8 mouse cellular contexts compared by ENCODE assay signal in genomic region chr4:136179456-136179855, GRCm38 (mm10). TPM values are rescaled to one million over a fixed set of nuclear protein-coding genes. Genes with fewer than 3 reads are reported as not detected.
DNase-seq lines count a peak whose midpoint lies in the region; ATAC-seq and TF ChIP-seq lines count a peak whose summit lies in the region.

No protein-coding gene starts in this region.

- H3K4me1 ChIP-seq in kidney, embryonic 14.5 days (ENCODE audit: control insufficient read depth, insufficient read depth, low read length): peaks cover 32% of the 10 kb centered on the region
- peaks cover 15% of the 10 kb centered on the region for H3K4me1 ChIP-seq in bone marrow, adult 2 months (ENCODE audit: control insufficient read depth, insufficient read depth, low read length)
- H3K4me1 ChIP-seq in hindbrain, embryonic 15.5 days (replicated peaks): peaks cover 31% of the 10 kb centered on the region

- WGBS in kidney, embryonic 14.5 days: 92% methylated on average over 7 of the region's 7 CpGs
- 16% methylated on average over 7 of the region's 7 CpGs for WGBS in bone marrow, adult 2 months
- WGBS in hindbrain, embryonic 15.5 days: 92% methylated on average over 7 of the region's 7 CpGs

- TF ChIP-seq POLR2A in bone marrow, adult 2 months (IDR thresholded peaks at IDR 0.05; ENCODE audit: borderline replicate concordance, control insufficient read depth, low read depth, low read length): no peak

- no peak for ATAC-seq in kidney, embryonic 14.5 days (ENCODE audit: low FRiP score, low TSS enrichment)
- no peak for ATAC-seq in hindbrain, embryonic 15.5 days (ENCODE audit: low FRiP score, low read depth)

- no peak for TF ChIP-seq CTCF in bone marrow, adult 2 months (IDR thresholded peaks at IDR 0.05; ENCODE audit: control insufficient read depth, insufficient read depth, low read length)

- H3K4me3 ChIP-seq in kidney, embryonic 14.5 days (ENCODE audit: low read length): 0 out of 2 replicates have a peak overlapping the region, but pooled peaks have one; percentile 38
- no peak overlapping the region for H3K4me3 ChIP-seq in bone marrow, adult 2 months (replicated peaks; ENCODE audit: control insufficient read depth, low read depth, low read length)
- no peak overlapping the region for H3K4me3 ChIP-seq in hindbrain, embryonic 15.5 days

- H3K27me3 ChIP-seq in kidney, embryonic 14.5 days (ENCODE audit: control insufficient read depth, insufficient read depth, low read length): no peaks in the 10 kb centered on the region
- H3K27me3 ChIP-seq in hindbrain, embryonic 15.5 days: no peaks in the 10 kb centered on the region

- no peaks in the 10 kb centered on the region for H3K9me3 ChIP-seq in kidney, embryonic 14.5 days (ENCODE audit: control insufficient read depth, low read length)
- no peaks in the 10 kb centered on the region for H3K9me3 ChIP-seq in hindbrain, embryonic 15.5 days

- no peak for DNase-seq in kidney, postnatal 36 days
- DNase-seq in lung, postnatal 4 days: peak; percentile 70 to 71
- DNase-seq in frontal cortex, adult 2 months (ENCODE audit: extremely low spot score in 1 of 2, low spot score in 1 of 2): no peak
- DNase-seq in ovary, adult 18-20 months (ENCODE audit: low spot score): no peak
- no peak for DNase-seq in cerebellum, adult 11-12 months

- H3K9ac ChIP-seq in kidney, embryonic 14.5 days (ENCODE audit: low read depth, low read length): no peak overlapping the region
- H3K9ac ChIP-seq in hindbrain, embryonic 15.5 days: no peak overlapping the region

- peaks cover 2% of the 10 kb centered on the region; the same call in 1 of the 2 replicates for H3K36me3 ChIP-seq in kidney, embryonic 14.5 days (ENCODE audit: control insufficient read depth, insufficient read depth, low read length)
- H3K36me3 ChIP-seq in hindbrain, embryonic 15.5 days: no peaks in the 10 kb centered on the region

- peak overlapping the region; percentile 54; the same call in 1 of the 2 replicates for H3K4me2 ChIP-seq in kidney, embryonic 14.5 days (replicated peaks; ENCODE audit: low read depth, low read length)
- H3K4me2 ChIP-seq in hindbrain, embryonic 15.5 days: peak overlapping the region; percentile 66; the same call in 1 of the 2 replicates

- 0 out of 2 replicates have a peak overlapping the region, but pooled peaks have one; percentile 65 for H3K27ac ChIP-seq in kidney, embryonic 14.5 days (ENCODE audit: low read depth, low read length)
- peak overlapping the region; percentile 78; the same call in 1 of the 2 replicates for H3K27ac ChIP-seq in bone marrow, adult 2 months (ENCODE audit: control insufficient read depth, insufficient read depth, low read depth, low read length, poor library complexity)
- no peak overlapping the region for H3K27ac ChIP-seq in hindbrain, embryonic 15.5 days (replicated peaks)

RNA-seq across cellular contexts. Expression of gene E2f2, which starts 7.3 kb away (rescaled TPM):
- polyA plus RNA-seq in kidney, embryonic 14.5 days (2014; fragmentation: Nextera tagmentation; extraction: Ambion mirVana): 5.7 and 6.0 TPM in 2 replicates
- polyA plus RNA-seq in bone marrow, adult 2 months (2011; ENCODE audit: insufficient read depth, insufficient read length, low replicate concordance, missing spikeins): 146 and 157 TPM in 2 replicates
- polyA plus RNA-seq in hindbrain, embryonic 15.5 days (2015; fragmentation: Nextera tagmentation; extraction: Ambion mirVana): 2.8 and 3.6 TPM in 2 replicates
- 0.25 and 0.34 TPM in 2 replicates for polyA plus RNA-seq in frontal cortex, adult 2 months (2012; rRNA removed)

RNA-seq across cellular contexts. Expression of gene Asap3, which starts 26.7 kb away (rescaled TPM):
- 2.0 and 3.0 TPM in 2 replicates for polyA plus RNA-seq in kidney, embryonic 14.5 days (2014; fragmentation: Nextera tagmentation; extraction: Ambion mirVana)
- 0.23 and 0.60 TPM in 2 replicates for polyA plus RNA-seq in bone marrow, adult 2 months (2011; ENCODE audit: insufficient read depth, insufficient read length, low replicate concordance, missing spikeins)
- 5.8 and 6.5 TPM in 2 replicates for polyA plus RNA-seq in hindbrain, embryonic 15.5 days (2015; fragmentation: Nextera tagmentation; extraction: Ambion mirVana)
- 4.3 and 4.6 TPM in 2 replicates for polyA plus RNA-seq in frontal cortex, adult 2 months (2012; rRNA removed)

RNA-seq across cellular contexts. Expression of gene Id3, which starts 36.2 kb away (rescaled TPM):
- polyA plus RNA-seq in kidney, embryonic 14.5 days (2014; fragmentation: Nextera tagmentation; extraction: Ambion mirVana): 848 and 979 TPM in 2 replicates
- 14.5 and 33.8 TPM in 2 replicates for polyA plus RNA-seq in bone marrow, adult 2 months (2011; ENCODE audit: insufficient read depth, insufficient read length, low replicate concordance, missing spikeins)
- polyA plus RNA-seq in hindbrain, embryonic 15.5 days (2015; fragmentation: Nextera tagmentation; extraction: Ambion mirVana): 208 TPM in 2 replicates
- 90.0 and 90.1 TPM in 2 replicates for polyA plus RNA-seq in frontal cortex, adult 2 months (2012; rRNA removed)

Comparison
In these comparisons a context has a peak if more than half of its experiments do, and no peak if none do; other contexts are left out.
1. DNase-seq: peak in lung, postnatal 4 days (2 of 2); none in kidney, postnatal 36 days (0 of 2), frontal cortex, adult 2 months (0 of 2), ovary, adult 18-20 months (single experiment) and cerebellum, adult 11-12 months (single experiment).
2. RNA of gene E2f2, which starts 7.3 kb away (polyA plus RNA-seq): 146 to 157 TPM in bone marrow, adult 2 months; 5.7 to 6.0 TPM in kidney, embryonic 14.5 days, 2.8 to 3.6 TPM in hindbrain, embryonic 15.5 days and 0.25 to 0.34 TPM in frontal cortex, adult 2 months; every median in the first group is over 10 times any median in the second.